Mouse (Mus musculus) adrenal gland, postnatal 14 days (tissue): ENCODE measurements around the gene Dnah6. TPM values are rescaled to one million over a fixed set of nuclear protein-coding genes. Genes with fewer than 3 reads are reported as not detected.
A peak's percentile ranks its signal among the peaks of the same experiment; 100 is the strongest.

Experiments
- DNase-seq: peaks from one replicate; pipeline ENCODE4 v3.0.0; 2021; ENCODE audit warnings: mixed read lengths
- total RNA-seq: library from RNA; stranded (reverse); gene quantifications from 2 replicates; pipeline ENCODE4 v1.2.3, GENCODE M21; 2021

Dnah6 gene
- total RNA-seq, 1 experiment from 2014 or later, result 0.07 TPM

GRCm38 (mm10) chr6:73026898-73027297, 194.6 kb downstream of the Dnah6 start:
- no peak for DNase-seq

- peak; percentile 27 for DNase-seq
These were observed 201.4 kb downstream of the Dnah6 start for GRCm38 (mm10) chr6:73020061-73020460.

DNA sequence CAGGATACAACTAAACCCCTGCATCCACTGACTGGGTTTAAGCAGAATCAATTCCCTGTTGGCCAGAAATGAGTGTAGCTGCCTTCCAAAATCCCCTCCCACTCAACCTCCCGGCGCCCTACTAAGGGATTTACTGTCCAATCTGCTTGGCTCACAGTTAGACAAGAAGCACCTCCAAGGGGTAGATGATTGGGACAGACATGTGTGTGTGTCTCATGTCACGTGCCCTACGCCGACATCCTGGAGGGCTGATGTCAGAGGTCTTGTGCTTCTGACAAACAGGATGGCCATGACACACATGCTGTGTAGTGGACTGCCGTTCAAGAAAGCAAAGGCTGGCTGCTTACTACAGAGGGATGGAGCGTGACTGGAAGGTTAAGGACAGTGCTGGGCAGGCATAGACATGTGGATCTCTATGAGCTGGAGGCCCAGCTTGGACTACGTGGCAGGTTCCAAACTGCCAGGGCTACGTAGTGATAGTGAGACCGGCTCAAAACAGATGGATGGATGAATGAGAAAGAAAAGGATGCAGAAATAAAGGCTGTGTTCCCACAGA, 202.6 kb downstream of the Dnah6 start:
- peak; percentile 46 for DNase-seq

- peak; percentile 28 for DNase-seq
These were observed 206.9 kb downstream of the Dnah6 start for GRCm38 (mm10) chr6:73014317-73015160.

DNA sequence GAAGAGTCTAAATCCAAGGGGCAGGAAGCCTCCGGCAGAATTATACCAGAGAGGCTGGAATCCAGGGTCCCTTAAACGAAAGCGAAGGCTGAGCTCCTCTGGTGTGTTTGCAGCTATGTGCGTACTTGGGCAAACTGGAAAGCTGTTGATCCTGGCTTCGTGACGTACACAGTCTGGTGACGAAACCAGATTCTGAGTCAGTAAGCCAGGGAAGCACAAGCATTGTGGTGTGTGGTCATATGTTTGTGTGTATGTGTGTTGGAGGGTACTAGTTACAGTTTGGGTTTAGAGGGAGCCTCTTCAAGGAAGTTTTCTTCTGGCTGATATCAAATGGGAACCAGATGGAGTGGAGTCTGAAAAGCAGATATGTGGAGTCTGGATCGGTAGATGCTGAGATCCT, 208.5 kb downstream of the Dnah6 start:
- no peak for DNase-seq

GRCm38 (mm10) chr6:73011827-73012226, 209.6 kb downstream of the Dnah6 start:
- DNase-seq, result peak; percentile 56

GRCm38 (mm10) chr6:73010073-73010472, 211.4 kb downstream of the Dnah6 start:
- DNase-seq, result peak; percentile 81

- no peak for DNase-seq
These were observed 217.8 kb downstream of the Dnah6 start for GRCm38 (mm10) chr6:73003601-73004000.

DNA sequence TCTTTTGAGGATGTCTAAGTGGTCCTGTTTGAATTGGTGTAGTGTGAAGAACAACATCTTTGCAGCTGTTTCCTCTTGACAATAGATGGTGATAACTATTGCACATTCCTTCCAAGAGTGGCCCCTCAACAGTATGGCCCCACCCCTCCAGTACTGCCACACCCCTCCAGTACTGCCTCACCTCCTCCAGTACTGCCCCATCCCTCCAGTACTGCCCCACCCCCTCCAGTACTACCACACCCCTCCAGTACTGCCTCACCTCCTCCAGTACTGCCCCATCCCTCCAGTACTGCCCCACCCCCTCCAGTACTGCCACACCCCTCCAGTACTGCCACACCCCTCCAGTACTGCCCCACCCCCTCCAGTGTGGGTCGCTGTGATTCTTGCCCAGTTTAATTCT, 219.1 kb downstream of the Dnah6 start:
- no peak for DNase-seq

DNA sequence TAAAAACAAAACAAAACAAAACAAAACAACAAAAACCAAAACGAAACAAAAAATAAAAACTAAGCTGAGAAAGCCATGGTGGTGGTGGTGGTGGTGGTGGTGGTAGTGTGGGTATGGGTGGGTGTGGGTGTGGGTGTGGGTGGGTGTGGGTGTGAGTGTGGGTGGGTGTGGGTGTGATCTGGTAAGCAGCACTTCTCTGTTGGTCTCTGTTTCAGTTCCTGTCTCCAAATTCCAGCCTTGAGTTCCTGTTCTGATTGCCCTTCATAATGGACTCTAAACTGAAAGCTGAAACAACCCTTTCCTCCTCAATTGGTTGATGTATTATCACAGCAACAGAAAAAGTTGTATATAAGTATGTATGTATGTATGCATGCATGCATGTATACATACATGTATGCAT, 222.6 kb downstream of the Dnah6 start:
- no peak for DNase-seq

DNA sequence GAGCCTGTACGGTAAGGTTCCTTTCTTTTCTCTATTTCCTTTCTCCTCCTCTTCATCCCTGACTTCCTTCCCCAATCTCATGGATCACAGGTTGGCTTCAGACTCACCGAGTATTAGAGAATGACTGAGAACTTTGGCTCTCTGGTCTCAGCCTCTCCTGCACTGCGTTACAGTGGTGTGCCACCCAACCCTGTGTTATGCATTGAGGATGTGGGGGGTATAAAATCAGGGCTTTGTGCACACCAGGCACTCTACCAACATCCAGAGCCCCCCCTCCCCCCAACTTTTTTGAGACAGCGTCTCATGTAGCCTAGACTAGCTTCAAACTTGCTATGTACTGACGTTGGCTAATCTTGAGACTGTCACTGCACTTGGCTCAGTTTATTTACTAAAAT, 227.8 kb downstream of the Dnah6 start:
- DNase-seq, result no peak

- DNase-seq, result no peak
These were observed 228.3 kb downstream of the Dnah6 start for GRCm38 (mm10) chr6:72993054-72993687.

DNA sequence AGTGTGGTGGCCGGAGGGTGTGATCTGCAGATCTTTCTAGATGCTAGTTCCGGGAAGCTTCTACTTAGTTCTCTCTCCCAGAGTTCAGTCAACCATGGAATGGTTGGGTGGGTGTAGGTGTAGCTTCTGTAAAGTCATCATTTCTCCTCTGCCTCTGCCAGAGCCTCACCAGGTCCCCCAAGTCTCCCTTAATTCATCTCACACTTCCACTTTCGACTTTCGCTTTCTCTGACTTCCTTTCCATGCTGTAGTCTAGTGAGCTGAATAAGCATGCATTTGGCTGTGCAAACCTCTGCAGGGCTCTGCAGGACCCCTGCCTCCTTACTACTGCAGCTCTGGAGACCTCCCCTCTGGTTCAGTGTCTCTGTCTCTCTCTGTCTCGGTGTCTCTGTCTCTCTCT, 231.2 kb downstream of the Dnah6 start:
- no peak for DNase-seq

GRCm38 (mm10) chr6:72989028-72989736, 232.3 kb downstream of the Dnah6 start:
- no peak for DNase-seq

GRCm38 (mm10) chr6:72982506-72982905, 238.9 kb downstream of the Dnah6 start:
- DNase-seq, result no peak

DNA sequence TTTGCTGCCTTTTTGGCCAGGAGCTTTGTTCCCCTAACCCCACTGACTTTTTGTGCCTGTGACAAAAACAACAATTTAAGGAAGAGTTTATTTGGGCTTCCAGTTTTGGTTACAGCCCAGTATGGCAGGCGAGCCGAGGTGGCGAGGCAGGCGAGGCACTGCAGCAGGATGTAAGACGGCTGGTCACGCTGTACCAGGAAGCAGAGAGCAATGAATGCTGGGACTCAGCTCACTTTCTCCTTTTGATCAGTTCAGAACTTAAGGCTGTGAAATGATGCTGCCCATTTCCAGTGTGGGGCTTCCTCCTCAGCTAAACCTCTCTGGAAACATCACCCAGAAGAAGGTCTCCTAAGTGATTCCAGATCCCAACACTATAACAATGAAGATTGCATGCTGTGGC, 239.6 kb downstream of the Dnah6 start:
- DNase-seq, result peak; percentile 12

DNA sequence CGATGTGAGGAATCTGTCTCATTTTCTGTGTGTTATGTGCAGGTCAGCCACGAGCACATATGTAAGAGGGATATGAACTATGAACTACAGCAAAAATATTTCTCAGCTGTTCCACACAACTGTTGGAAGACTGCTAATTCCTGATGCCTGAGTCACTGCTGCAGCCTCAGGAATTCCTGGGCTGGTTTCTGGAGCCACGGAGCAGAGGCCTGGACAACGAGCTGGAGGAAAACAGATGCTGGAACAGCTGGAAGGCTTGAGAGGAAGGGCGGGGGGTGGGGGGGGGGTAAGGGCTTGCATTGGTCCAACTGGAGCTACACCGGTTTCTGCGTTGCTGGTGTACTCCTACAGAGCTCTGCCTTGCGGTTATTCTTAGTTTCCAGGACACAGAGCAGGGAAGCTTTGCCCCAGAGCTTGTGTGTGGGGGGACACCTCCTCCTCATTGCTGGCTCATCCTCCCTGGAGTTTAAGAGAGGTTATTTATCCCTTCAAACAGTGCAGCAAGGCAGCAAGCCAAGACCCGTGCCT, 240.3 kb downstream of the Dnah6 start:
- DNase-seq, result peak; percentile 58

DNA sequence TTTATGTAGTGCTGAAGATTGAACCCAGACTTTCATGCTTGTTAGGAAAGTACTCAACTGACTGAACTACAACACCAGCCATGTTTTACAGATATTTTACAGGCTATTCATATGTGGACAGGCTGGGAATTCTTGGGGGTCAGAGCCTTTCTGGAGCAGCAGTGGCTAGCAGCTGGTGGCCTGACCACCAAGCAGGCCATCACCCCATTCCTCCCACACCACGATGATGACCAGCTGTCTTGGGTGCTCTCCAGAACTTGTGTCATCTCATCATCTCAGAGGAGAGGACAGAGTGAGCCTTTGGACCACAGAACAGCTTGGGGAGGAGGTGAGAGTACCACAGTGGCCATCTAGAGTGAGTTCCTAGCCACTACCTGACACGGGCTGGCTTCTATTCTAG, 244.6 kb downstream of the Dnah6 start:
- DNase-seq, result no peak

- DNase-seq, result no peak
These were observed 250.4 kb downstream of the Dnah6 start for GRCm38 (mm10) chr6:72971074-72971473.

GRCm38 (mm10) chr6:72969787-72970186, 251.7 kb downstream of the Dnah6 start:
- DNase-seq, result no peak
